Mouse (Mus musculus) spleen, adult 2 months (tissue): Measurements from ENCODE around the gene Tmem129.

ENCODE experiments used
- CTCF ChIP-seq: fragments of 200-500 bp; IDR thresholded peaks from 2 replicates; pipeline ENCODE4 v1.5.1; 2011; ENCODE audit warnings: mild to moderate bottlenecking, inconsistent platforms; ENCODE audit not compliant: insufficient read depth, insufficient read length, insufficient replicate concordance; ENCODE audit errors: extremely low read depth
- POLR2A ChIP-seq: fragments of 200-500 bp; IDR thresholded peaks from 2 replicates; pipeline ENCODE4 v1.6.1; 2011; ENCODE audit warnings: low read depth, low read length, inconsistent platforms

GRCm38 (mm10) chr5:33706350-33706629 is 48.1 kb upstream of the Tmem129 start:
- no peak for TF ChIP-seq CTCF
- TF ChIP-seq POLR2A, result no peak
